Mouse (Mus musculus): ENCODE measurements around the gene Fam189a1.

DNA sequence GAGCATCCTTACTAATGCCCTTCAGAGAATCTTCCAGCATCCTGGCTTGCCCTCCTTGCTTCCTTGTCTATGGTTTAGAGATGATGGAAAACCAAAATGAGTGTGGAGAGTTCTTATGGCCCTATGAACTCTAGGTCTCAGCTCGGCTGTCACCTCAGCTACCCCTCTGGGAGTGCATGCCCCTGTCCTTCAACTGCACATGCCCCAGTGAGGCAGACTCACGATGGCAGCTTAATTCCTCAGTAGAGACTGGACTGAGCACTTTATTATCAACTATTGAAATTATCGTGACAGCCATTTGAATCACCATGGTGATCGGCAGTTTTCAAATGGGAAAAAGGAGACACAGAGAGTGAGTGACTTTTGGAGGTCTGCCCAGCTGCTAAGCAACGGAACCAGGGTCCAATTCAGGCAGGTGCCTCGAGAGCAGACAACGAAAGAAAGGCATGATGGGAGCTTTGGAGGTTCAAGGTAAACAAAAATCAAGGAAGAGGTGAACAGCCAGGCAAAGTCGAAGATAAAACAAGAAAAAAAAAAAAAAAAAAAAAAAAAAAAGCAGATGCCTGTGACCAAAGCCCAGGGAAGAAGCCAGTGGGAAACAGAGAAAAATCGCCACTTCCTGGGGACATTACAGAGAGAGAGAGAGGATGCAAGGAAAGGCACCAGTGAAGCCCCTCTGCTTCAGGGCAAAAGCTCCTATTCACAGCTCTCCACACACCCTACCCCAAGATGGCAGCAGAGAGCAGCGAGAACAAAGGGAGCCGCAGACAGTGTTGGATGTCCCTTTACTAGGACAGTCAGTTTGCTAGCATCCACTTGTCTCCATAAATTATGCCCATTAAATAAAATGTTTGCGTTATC, 206.2 kb downstream of the Fam189a1 start:
- TF ChIP-seq NELFE (IDR thresholded peaks at IDR 0.05; ENCODE audit: low read depth, low read length) (no peak), CTCF (IDR thresholded peaks at IDR 0.05 in 2 of 3, conservative IDR thresholded peaks at IDR 0.05 in 1 of 3; ENCODE audit: control insufficient read depth in 1 of 3, insufficient read depth in 1 of 3, low read depth in 2 of 3, low read length in 3 of 3, poor library complexity in 1 of 3, severe bottlenecking in 1 of 3) (0 out of 6 replicates have a peak, but pooled peaks of 1 of the 3 experiments have one; percentile 6), EP300 (IDR thresholded peaks at IDR 0.05; ENCODE audit: low read depth in 1 of 2, low read length in 2 of 2) (no peak), POLR2AphosphoS5 (IDR thresholded peaks at IDR 0.05; ENCODE audit: borderline replicate concordance, low read depth, low read length) (no peak), ZC3H11A (IDR thresholded peaks at IDR 0.05; ENCODE audit: low read depth, low read length) (no peak)
